Mouse (Mus musculus) cerebellum, adult 2 months (tissue): ENCODE results near the gene Ankrd9. TPM values are rescaled to one million over a fixed set of nuclear protein-coding genes. Genes with fewer than 3 reads are reported as not detected.

Experiments
- DNase-seq, 2 experiments: peaks; one replicate each; pipeline ENCODE4 v3.0.0; 2021
- H3K27ac ChIP-seq: fragments of 200-500 bp; 2 replicates; pipeline ENCODE4 v1.5.1; 2012; ENCODE audit warnings: low read length, control low read depth, inconsistent platforms; ENCODE audit not compliant: insufficient read depth
- H3K27me3 ChIP-seq: fragments of 200-500 bp; 2 replicates; pipeline ENCODE4 v1.6.1; 2012; ENCODE audit warnings: inconsistent platforms, mild to moderate bottlenecking, low read length, moderate library complexity; ENCODE audit not compliant: control insufficient read depth, insufficient read depth
- H3K4me1 ChIP-seq: fragments of 200-500 bp; 2 replicates; pipeline ENCODE4 v1.6.1; 2011; ENCODE audit warnings: low read length; ENCODE audit not compliant: control insufficient read depth, insufficient read depth
- H3K4me3 ChIP-seq: fragments of 200-500 bp; replicated peaks from 2 replicates; pipeline ENCODE3; 2011; ENCODE audit warnings: mild to moderate bottlenecking, low read depth, low read length, control low read depth; ENCODE audit not compliant: insufficient read depth
- CTCF ChIP-seq: fragments of 200-500 bp; IDR thresholded peaks from 2 replicates; pipeline ENCODE4 v1.5.1; 2011; ENCODE audit warnings: low read depth, mild to moderate bottlenecking, control low read depth, low read length, moderate library complexity, borderline replicate concordance; ENCODE audit not compliant: insufficient read depth
- POLR2A ChIP-seq: fragments of 200-500 bp; IDR thresholded peaks from 2 replicates; pipeline ENCODE4 v1.6.1; 2011; ENCODE audit warnings: low read length, control low read depth, borderline replicate concordance; ENCODE audit not compliant: insufficient read depth
- WGBS: fragments of 180-500 bp; shearing (Covaris S2); methylation state at CpG from one replicate; pipeline ENCODE4 v1.1.7; 2018; 5-methylcytosine and 5-hydroxymethylcytosine counted together
- polyA plus RNA-seq: library from polyadenylated mRNA; depleted of rRNA; stranded (reverse); fragments of >200 nt; gene quantifications from 2 replicates; pipeline ENCODE4 v1.2.3, GENCODE M21; 2012

Gene Ankrd9
- polyA plus RNA-seq, 1 experiment = 53.3 TPM

- Histone ChIP-seq H3K27ac (no peak overlapping the region), H3K27me3 (no peaks in the 10 kb centered on the region), H3K4me3 (no peak overlapping the region), H3K4me1 (no peaks in the 10 kb centered on the region)
- no peak for DNase-seq
- TF ChIP-seq POLR2A = no peak
- TF ChIP-seq CTCF = no peak
- WGBS = 97% methylated on average over 11 of the region's 11 CpGs
These were observed 19.3 kb upstream of the Ankrd9 start for GRCm38 (mm10) chr12:110998092-110998491.

DNA sequence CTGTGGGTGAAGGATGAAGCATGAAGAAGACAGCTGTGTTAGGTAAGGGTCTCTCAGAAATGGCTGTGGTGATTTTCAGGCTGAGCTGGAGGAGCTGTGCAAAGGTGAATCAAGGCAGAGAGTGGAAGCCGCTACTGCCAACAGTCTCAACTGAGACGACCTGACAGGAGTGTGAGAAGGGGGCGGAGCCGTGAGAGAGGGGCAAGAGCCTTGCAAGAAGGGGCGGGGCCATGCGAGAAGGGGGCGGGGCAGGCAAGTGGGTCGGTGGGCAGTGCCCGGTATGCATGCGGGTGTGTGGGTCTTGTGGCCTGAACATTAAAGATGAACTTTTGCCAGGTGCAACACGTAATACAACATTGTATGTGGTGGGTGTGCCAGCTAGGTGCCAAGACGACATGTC lies 15.8 kb upstream of the Ankrd9 start:
- 49% methylated on average over 12 of the region's 12 CpGs for WGBS
- TF ChIP-seq POLR2A (no peak), CTCF (no peak)

DNA sequence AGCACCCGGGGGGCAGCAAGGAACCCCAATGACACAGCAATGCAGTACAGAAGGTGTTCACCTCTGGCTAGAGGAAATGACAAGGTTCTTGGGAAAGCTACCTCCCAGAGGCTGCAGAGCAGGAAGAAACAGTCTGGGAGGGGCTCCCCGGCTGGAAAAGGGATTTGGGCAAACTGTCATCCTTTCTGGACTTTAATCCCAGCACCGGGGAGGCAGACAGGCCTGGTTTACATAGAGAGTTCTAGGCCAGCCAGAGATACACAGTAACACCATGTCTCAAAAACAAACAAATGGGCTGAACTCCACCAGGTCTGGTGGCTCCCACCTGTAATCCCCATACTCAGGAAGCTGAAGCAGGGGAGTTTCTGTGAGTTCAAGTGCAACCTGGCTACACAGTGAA lies 14.4 kb upstream of the Ankrd9 start:
- TF ChIP-seq CTCF = no peak
- TF ChIP-seq POLR2A = no peak
- H3K27ac ChIP-seq = no peak overlapping the region
- H3K4me3 ChIP-seq = no peak overlapping the region
- WGBS = 95% methylated on average over 3 of the region's 3 CpGs
- no peaks in the 10 kb centered on the region for H3K27me3 ChIP-seq
- no peak for DNase-seq
- H3K4me1 ChIP-seq = no peaks in the 10 kb centered on the region

More for the DNA sequence above, 15.8 kb upstream of the Ankrd9 start:
- no peak overlapping the region for H3K27ac ChIP-seq
- no peak overlapping the region for H3K4me3 ChIP-seq
- H3K27me3 ChIP-seq = no peaks in the 10 kb centered on the region
- H3K4me1 ChIP-seq = no peaks in the 10 kb centered on the region
- no peak for DNase-seq

DNA sequence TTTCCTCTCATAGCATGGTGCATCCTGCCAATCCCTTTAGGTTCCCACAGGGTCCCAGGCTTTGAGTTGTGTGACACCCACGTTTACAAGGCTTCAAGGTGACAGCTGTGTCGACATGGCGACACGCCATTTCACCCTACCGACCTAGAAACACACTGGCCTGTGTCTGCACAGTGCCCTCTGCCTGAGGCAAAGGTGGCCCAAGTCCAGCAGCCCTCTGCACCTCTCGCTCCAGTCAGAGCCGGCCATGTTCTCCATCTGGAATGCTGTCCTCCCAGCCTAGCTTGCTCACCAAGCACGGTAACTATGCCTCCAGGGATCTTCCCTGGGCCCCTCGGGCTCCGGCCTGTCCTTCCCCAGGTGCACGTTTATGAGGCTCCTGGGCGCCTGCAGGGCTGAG lies 13.9 kb upstream of the Ankrd9 start:
- H3K27me3 ChIP-seq = no peaks in the 10 kb centered on the region
- no peak overlapping the region for H3K4me3 ChIP-seq
- TF ChIP-seq CTCF (no peak), POLR2A (no peak)
- peak; percentile 44 to 46 for DNase-seq
- no peak overlapping the region for H3K27ac ChIP-seq
- WGBS = 62% methylated on average over 12 of the region's 12 CpGs
- H3K4me1 ChIP-seq = no peaks in the 10 kb centered on the region

DNA sequence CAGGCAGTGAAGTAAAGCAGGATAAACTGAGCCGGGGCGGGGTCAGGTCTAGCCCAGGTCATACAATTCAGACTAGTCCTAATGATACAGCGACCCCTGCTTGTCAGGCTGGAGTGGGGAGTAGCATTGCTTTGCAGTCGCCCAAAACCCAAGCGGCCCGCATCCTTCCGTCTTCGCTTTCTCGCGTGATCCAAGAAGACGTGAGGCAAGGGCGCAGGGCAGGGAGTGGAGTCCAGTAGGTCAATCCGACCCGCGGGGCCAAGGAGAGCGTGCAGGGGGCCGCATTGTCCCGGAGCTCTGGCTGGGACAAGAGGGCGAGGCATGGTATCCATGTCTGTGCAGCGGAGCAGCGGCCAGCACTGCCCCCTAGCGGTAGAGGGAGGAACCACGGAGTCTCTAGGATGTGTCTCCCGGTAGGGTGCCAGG lies 13.3 kb upstream of the Ankrd9 start:
- no peaks in the 10 kb centered on the region for H3K27me3 ChIP-seq
- peak; percentile 88 to 98 for DNase-seq
- H3K4me1 ChIP-seq = peaks cover 4% of the 10 kb centered on the region; the same call in 1 of the 2 replicates
- peak; percentile 85 for TF ChIP-seq CTCF
- TF ChIP-seq POLR2A = peak; percentile 20; the same call in 1 of the 2 replicates
- under 1% methylated on average over 24 of the region's 24 CpGs for WGBS
- peak overlapping the region; percentile 56 for H3K27ac ChIP-seq
- peak overlapping the region; percentile 75 for H3K4me3 ChIP-seq

DNA sequence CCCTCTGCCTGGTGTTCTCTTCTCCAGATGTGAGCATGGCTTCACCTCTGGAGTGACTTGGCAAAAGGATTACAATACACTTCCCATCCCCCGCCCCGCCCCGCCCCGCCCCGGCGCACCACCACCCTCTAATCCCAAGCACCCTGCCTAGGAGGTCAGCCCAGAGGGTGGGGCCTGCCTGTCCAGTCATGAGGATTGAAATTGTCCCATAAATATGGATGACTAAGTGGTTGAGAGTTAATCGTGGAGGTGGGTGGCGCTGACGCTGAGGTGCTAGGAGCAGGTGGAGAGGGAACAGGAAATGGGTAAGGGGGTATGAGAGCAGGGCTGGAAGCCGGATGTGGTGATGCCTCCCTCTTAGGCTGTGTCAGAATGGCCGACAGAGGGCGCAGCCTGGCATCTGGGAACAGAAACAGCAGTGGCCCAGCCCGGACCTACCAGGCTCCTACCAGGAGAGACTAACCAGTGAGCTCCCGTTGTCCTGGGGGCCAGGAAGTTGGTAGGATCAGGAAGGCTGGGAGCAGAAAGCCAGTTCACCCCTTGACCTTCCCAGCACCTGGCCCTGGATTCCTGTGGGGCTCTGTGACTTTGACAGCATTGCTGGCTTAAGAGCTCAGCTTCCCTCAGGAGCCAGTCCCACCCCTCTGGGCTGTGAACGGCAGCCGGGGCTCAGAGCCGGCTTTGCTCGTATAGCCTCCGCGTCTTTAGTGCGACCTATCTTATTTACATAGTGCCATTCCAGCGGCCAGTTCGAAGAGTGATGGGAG lies 12.7 kb upstream of the Ankrd9 start:
- 14% methylated on average over 23 of the region's 23 CpGs for WGBS
- Histone ChIP-seq H3K27ac (0 out of 2 replicates have a peak overlapping the region, but pooled peaks have one; percentile 1), H3K27me3 (no peaks in the 10 kb centered on the region), H3K4me1 (peaks cover 9% of the 10 kb centered on the region; the same call in 1 of the 2 replicates), H3K4me3 (peak overlapping the region; percentile 75)
- TF ChIP-seq POLR2A (no peak), CTCF (peak; percentile 53; the same call in 1 of the 2 replicates)
- DNase-seq = peak; percentile 63 to 67

- no peak for DNase-seq
These were observed 11.7 kb upstream of the Ankrd9 start for GRCm38 (mm10) chr12:110990500-110990899.

GRCm38 (mm10) chr12:110989409-110989808 lies 10.6 kb upstream of the Ankrd9 start:
- Histone ChIP-seq H3K4me1 (peaks cover 9% of the 10 kb centered on the region; the same call in 1 of the 2 replicates), H3K4me3 (no peak overlapping the region), H3K27ac (no peak overlapping the region), H3K27me3 (no peaks in the 10 kb centered on the region)
- no peak for DNase-seq
- 92% methylated on average over 3 of the region's 3 CpGs for WGBS
- TF ChIP-seq CTCF = no peak
- TF ChIP-seq POLR2A = no peak

More at GRCm38 (mm10) chr12:110990500-110990899, 11.7 kb upstream of the Ankrd9 start:
- WGBS = 94% methylated on average over 7 of the region's 7 CpGs
- H3K4me3 ChIP-seq = no peak overlapping the region
- TF ChIP-seq POLR2A = no peak
- H3K4me1 ChIP-seq = peaks cover 9% of the 10 kb centered on the region; the same call in 1 of the 2 replicates
- no peaks in the 10 kb centered on the region for H3K27me3 ChIP-seq
- no peak overlapping the region for H3K27ac ChIP-seq
